Mouse (Mus musculus): ENCODE measurements around the gene Fnip2. TPM values are rescaled to one million over a fixed set of nuclear protein-coding genes. Genes with fewer than 3 reads are reported as not detected.
"Not testable (repeated sequence)": the region's sequence is repeated elsewhere in the genome, so short reads cannot be mapped to it uniquely, and the experiment has no call there.

Fnip2 gene
- polyA plus RNA-seq, 1 experiment from 2014 or later = 6.4 TPM

DNA sequence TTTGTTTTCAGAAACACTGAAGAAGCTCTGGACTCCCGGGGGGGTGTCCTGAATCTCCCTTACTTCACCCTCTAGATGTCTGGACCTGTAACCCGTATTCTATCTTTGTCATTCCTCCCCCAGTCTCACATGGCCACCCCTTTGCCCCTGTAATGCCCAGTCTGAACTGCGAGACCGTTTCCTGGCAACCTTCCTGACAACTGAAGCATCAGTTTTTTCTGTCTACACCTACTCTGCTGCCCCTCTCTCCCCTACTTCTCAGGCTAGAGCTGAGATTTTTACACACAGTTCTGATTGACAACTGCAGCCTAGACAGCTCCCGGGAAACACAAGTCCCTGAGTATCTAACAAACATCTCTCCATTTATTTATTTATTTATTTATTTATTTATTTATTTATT, 9.3 kb upstream of the Fnip2 start:
- no peak overlapping the region for H3K9ac ChIP-seq (replicated peaks)
- no peak overlapping the region for H3K4me3 ChIP-seq (replicated peaks)
- no peaks in the 10 kb centered on the region for H3K36me3 ChIP-seq
- peaks cover 11% of the 10 kb centered on the region for H3K4me1 ChIP-seq (replicated peaks)
- H3K27me3 ChIP-seq = no peaks in the 10 kb centered on the region
- no peak overlapping the region for H3K27ac ChIP-seq
- no peak for ATAC-seq (ENCODE audit: insufficient number of reproducible peaks, insufficient read depth, low FRiP score, low TSS enrichment, low read depth)
- H3K4me2 ChIP-seq = 0 out of 2 replicates have a peak overlapping the region, but pooled peaks have one; percentile 35
- 48% methylated on average over 5 of the region's 5 CpGs for WGBS
- H3K9me3 ChIP-seq = no peaks in the 10 kb centered on the region

DNA sequence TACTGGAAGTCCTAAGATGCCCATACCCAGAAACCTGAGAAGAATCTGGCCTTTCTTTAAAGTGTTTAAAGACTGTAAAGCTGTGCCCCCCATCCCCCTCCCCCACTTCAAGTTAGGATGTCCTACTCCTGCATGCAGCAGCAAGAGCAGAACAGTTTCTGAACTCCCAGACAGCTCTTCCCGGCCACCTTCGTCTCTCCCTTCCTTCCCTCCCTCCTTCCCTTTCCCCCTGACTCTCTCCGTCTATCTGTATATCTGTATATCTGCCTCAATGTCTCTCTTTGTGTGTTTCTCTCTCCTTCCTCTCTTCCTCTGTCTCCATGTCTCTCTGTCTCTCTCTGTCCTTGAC, 8.8 kb upstream of the Fnip2 start:
- Histone ChIP-seq H3K4me3 (replicated peaks) (no peak overlapping the region), H3K27ac (no peak overlapping the region), H3K27me3 (no peaks in the 10 kb centered on the region), H3K9me3 (no peaks in the 10 kb centered on the region), H3K36me3 (no peaks in the 10 kb centered on the region), H3K4me2 (peak overlapping the region; percentile 35), H3K9ac (replicated peaks) (no peak overlapping the region), H3K4me1 (replicated peaks) (peaks cover 11% of the 10 kb centered on the region)
- peak; percentile 28; the same call in 1 of the 2 replicates for ATAC-seq (ENCODE audit: insufficient number of reproducible peaks, insufficient read depth, low FRiP score, low TSS enrichment, low read depth)
- WGBS = 16% methylated on average over 3 of the region's 3 CpGs

DNA sequence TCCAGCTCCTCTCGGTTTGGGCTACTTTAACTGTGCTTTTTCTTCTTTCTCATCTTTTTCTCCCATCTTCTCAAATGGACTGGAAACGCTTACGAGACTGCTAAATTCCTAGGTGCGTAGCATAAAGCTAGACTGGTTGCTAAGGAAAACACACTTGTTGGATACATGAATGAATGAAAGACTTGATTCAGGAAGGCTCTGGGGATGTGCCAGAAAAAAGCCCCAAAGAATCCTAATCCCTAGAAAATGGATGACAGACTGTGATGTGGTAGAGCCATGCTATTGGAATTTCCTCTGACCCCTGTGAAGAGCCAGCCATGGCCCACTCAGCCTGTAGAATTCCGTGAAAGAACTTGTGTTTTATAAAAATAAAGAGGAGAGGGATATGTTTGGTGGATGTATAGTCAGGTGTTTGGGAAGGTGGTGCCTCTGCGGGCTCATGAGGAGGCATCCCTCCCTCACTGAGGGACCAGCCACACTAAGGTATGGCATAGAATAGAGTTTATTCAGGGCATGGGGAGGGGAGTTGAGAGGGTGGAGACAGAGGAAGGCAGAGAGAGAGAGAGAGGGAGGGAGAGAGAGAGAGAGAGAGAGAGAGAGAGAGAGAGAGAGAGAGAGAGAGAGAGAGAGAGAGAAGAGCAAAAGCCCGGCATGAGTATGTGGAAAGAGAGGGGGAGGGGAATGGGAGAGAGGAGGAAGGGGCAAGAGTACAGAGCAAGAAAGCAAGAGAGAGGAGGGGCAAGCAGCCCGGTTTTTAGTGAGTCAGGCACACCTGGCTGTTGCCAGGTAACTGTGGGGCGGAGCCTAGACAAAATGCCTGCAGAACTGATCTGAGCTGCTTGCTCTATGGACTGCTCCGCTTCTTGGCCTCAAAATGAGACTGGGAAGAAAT, 8.2 kb upstream of the Fnip2 start:
- Histone ChIP-seq H3K4me2 (peak overlapping the region; percentile 35), H3K27me3 (no peaks in the 10 kb centered on the region), H3K4me3 (replicated peaks) (no peak overlapping the region), H3K36me3 (no peaks in the 10 kb centered on the region), H3K9ac (replicated peaks) (no peak overlapping the region), H3K27ac (no peak overlapping the region), H3K4me1 (replicated peaks) (peaks cover 11% of the 10 kb centered on the region), H3K9me3 (no peaks in the 10 kb centered on the region)
- 39% methylated on average over 10 of the region's 10 CpGs for WGBS
- ATAC-seq (ENCODE audit: insufficient number of reproducible peaks, insufficient read depth, low FRiP score, low TSS enrichment, low read depth) = peak; percentile 41; the same call in 1 of the 2 replicates

DNA sequence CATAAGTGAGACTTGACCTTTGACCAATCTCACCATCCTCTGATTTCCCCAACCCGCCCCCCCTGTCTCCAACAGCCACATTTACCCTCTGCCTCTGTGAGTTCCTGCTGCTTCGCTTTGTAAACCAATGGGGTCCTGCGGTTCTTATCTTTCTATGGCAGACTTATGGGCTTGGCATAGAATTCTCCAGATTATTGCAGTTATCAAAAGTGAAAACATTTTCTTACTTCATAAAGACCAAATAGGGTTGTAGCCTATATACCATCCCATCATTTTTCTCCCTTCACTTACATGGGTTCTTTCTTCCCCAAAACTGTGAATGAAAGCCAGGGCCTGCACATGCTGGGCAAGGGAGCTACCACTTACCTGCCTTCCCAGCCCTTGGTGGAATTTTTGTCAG, 6.7 kb upstream of the Fnip2 start:
- Histone ChIP-seq H3K36me3 (no peaks in the 10 kb centered on the region), H3K4me1 (replicated peaks) (peaks cover 11% of the 10 kb centered on the region), H3K4me2 (no peak overlapping the region), H3K4me3 (replicated peaks) (no peak overlapping the region), H3K9me3 (no peaks in the 10 kb centered on the region), H3K27me3 (no peaks in the 10 kb centered on the region), H3K27ac (no peak overlapping the region), H3K9ac (replicated peaks) (no peak overlapping the region)
- ATAC-seq (ENCODE audit: insufficient number of reproducible peaks, insufficient read depth, low FRiP score, low TSS enrichment, low read depth) = no peak
- 86% methylated on average over 3 of the region's 3 CpGs for WGBS

DNA sequence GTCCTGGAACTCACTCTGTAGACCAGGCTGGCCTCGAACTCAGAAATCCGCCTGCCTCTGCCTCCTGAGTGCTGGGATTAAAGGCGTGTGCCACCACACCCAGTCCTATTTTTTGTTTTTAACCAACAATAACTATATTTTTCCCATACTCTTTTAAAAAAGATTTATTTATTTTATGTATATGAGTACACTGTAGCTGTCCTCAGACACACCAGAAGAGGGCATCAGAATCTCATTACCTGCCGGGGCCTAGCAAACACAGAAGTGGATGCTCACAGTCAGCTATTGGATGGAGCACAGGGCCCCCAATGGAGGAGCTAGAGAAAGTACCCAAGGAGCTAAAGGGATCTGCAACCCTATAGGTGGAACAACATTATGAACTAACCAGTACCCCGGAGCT, 5.8 kb upstream of the Fnip2 start:
- H3K4me3 ChIP-seq (replicated peaks); H3K27ac ChIP-seq; ATAC-seq (ENCODE audit: insufficient number of reproducible peaks, insufficient read depth, low FRiP score, low TSS enrichment, low read depth); H3K4me2 ChIP-seq; H3K27me3 ChIP-seq; H3K9ac ChIP-seq (replicated peaks); H3K36me3 ChIP-seq; H3K9me3 ChIP-seq: not testable (repeated sequence)
- WGBS = 97% methylated on average over 5 of the region's 5 CpGs
- peaks cover 11% of the 10 kb centered on the region for H3K4me1 ChIP-seq (replicated peaks)

DNA sequence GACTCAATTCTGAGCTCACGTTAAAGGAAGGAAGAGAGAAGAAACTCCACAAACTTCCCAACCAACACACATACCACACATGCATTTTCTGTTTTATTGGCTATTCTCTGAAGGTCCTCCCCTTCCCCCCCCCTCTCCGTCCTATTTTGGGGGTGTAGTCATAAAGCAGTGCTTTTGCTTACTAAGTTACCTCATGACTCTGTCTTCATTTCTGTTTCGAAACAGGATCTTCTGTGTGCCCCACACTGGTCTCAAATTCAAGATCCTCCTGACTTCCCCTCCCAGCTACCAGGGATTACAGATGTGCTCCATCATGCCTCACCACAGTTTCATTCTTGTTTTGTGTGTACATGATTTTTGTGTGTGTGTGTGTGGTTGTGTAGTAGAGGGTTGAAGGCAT, 4.8 kb upstream of the Fnip2 start:
- 62% methylated on average over 3 of the region's 3 CpGs for WGBS
- Histone ChIP-seq H3K9ac (replicated peaks) (no peak overlapping the region), H3K27ac (no peak overlapping the region), H3K4me3 (replicated peaks) (no peak overlapping the region), H3K4me2 (no peak overlapping the region), H3K9me3 (no peaks in the 10 kb centered on the region), H3K27me3 (no peaks in the 10 kb centered on the region), H3K4me1 (replicated peaks) (peaks cover 11% of the 10 kb centered on the region), H3K36me3 (no peaks in the 10 kb centered on the region)
- no peak for ATAC-seq (ENCODE audit: insufficient number of reproducible peaks, insufficient read depth, low FRiP score, low TSS enrichment, low read depth)

DNA sequence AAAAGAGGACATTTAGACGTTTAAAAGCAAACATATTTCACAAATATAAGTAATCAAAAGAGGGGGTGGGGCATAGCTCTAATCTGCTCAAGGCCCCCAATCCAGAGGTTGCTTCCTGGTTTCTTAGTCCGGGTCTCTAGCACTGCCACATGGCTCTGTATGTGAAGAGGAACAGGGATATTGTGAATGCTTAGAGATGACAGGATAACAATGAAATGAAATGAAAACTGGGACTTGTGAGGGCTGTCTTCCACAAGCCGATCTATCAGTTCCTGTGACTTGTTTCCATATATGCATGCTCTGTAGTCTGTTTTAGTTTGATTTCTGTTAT, 1.7 kb upstream of the Fnip2 start:
- Histone ChIP-seq H3K9me3 (no peaks in the 10 kb centered on the region), H3K4me2 (no peak overlapping the region), H3K9ac (replicated peaks) (no peak overlapping the region), H3K4me3 (replicated peaks) (no peak overlapping the region), H3K27ac (no peak overlapping the region), H3K27me3 (no peaks in the 10 kb centered on the region), H3K36me3 (no peaks in the 10 kb centered on the region), H3K4me1 (replicated peaks) (peaks cover 7% of the 10 kb centered on the region)
- no peak for ATAC-seq (ENCODE audit: insufficient number of reproducible peaks, insufficient read depth, low FRiP score, low TSS enrichment, low read depth)
- WGBS = 86% methylated on average over 3 of the region's 3 CpGs

DNA sequence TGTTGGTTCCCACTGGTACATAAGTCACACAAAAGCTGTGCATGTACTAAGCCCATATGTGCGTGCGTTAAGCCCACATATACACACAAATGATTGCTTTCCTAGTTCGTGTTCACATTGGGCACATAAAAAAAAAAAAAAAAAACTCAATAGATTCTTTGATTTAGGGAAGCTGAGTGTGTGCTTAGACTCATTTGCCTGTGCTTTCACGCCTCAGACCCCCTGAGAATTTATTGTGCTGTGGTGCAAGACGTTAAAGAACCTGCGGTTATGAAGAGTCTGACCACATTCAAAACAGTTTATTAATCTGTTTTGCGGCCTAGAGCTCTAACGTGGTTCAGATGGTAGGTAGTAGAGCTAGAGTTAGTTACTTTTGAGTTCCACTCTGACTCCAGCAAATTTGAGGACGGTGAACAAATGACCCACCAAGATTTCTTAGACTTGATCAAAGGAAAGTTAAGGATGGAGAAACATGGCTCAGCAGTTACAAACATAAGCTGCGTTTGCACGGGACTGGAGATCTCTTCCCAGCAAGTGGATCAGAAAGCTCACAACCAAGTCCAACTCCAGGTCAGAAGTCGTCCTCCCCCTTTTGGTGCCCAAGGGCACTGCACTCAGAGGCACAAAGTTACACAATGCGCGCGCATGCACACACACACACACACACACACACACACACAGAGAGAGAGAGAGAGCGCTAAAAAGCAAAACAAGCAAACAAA, 1.2 kb upstream of the Fnip2 start:
- Histone ChIP-seq H3K36me3 (no peaks in the 10 kb centered on the region), H3K27me3 (no peaks in the 10 kb centered on the region), H3K27ac (no peak overlapping the region), H3K9me3 (no peaks in the 10 kb centered on the region), H3K4me2 (peak overlapping the region; percentile 76), H3K9ac (replicated peaks) (no peak overlapping the region), H3K4me1 (replicated peaks) (peaks cover 7% of the 10 kb centered on the region), H3K4me3 (replicated peaks) (peak overlapping the region; percentile 80; the same call in 1 of the 2 replicates)
- ATAC-seq (ENCODE audit: insufficient number of reproducible peaks, insufficient read depth, low FRiP score, low TSS enrichment, low read depth) = no peak
- 76% methylated on average over 16 of the region's 16 CpGs for WGBS

DNA sequence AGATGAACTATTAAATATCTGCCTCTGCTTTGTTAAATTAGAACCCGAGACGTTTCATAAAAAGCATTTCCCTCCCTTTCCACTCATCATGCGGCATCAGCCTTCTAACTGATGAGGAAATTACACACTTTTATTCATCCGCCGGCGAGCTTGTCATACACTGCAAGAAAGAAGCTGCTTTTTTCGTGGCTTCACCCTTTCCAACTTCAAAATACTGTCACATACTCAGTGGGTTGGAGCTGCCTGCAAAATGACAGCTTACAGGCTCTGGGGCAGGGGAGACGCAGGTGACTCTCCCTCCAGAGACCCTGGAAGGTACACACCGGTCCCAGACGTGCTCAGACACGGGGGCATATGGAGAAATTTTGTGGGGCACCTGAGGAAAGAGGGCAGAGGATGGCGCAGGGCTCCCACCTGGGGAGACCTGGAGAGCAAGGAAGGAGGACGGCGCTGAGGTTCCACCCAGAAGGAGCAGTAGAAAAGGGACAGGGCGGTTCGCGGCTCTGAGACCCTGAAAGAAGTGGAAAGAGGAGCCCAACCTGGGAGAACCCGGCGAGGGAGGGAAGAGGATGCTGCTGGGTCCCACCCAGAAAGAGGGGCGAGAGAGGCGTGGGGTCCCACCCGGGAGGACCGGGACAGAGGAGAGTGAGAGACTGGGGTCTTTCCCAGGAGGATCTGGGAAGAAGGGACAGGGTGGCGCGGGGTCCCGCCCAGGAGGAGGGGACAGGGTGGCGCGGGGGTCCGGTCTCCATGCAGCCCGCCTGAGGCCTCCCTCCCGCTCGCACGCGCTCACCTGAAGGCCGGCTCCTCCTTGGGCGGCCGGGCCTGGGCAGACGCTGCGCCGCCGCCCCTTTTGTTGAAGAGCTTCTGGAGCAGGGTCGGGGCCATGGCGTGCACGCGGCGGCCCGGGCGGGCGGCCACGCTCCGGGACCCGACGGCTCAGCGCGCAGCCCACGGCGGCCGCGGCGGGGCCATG, 592 bp downstream of the Fnip2 start:
- Histone ChIP-seq H3K27ac (peak overlapping the region; percentile 74), H3K4me2 (peak overlapping the region; percentile 76), H3K9ac (replicated peaks) (peak overlapping the region; percentile 80), H3K4me1 (replicated peaks) (peaks cover 7% of the 10 kb centered on the region), H3K4me3 (replicated peaks) (peak overlapping the region; percentile 80), H3K36me3 (no peaks in the 10 kb centered on the region), H3K27me3 (no peaks in the 10 kb centered on the region), H3K9me3 (no peaks in the 10 kb centered on the region)
- peak; percentile 77 for ATAC-seq (ENCODE audit: insufficient number of reproducible peaks, insufficient read depth, low FRiP score, low TSS enrichment, low read depth)
- WGBS = 3% methylated on average over 60 of the region's 60 CpGs

DNA sequence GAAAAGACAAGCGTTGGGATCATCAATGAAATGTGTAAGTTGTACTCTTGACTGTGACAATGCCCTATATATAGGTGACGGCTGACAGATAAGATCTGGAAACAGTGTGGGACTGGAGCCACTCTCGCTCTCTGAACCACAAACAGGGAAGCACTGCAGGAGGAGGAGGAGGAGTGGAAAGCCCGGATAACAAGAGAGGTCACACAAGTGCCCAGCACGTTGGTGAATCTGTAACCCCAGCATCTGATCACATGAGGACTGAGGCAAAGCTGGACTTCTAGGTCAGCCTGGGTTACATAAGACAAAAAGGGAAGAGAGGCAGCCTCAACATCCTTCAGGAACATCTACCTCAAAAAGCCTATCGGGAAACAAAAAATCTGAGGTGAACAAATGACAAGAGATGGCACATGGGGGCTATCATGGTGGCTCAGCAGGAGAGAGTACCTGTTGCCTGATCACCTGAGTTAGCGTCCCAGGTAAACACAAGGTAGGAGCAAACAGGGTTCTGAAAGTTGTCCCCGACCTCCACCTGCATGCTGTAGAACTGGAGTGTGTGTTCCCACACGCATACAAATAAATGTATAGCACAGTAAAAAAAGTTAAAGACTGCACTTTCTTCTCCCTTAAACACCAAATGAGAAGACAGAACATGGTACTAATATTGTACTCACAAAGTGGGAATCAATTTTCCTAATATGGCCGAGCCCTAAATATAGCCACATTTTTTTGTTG, 2.6 kb downstream of the Fnip2 start:
- Histone ChIP-seq H3K4me3 (replicated peaks) (no peak overlapping the region), H3K27me3 (no peaks in the 10 kb centered on the region), H3K4me2 (no peak overlapping the region), H3K36me3 (no peaks in the 10 kb centered on the region), H3K4me1 (replicated peaks) (peaks cover 7% of the 10 kb centered on the region), H3K9me3 (no peaks in the 10 kb centered on the region), H3K27ac (no peak overlapping the region), H3K9ac (replicated peaks) (no peak overlapping the region)
- no peak for ATAC-seq (ENCODE audit: insufficient number of reproducible peaks, insufficient read depth, low FRiP score, low TSS enrichment, low read depth)
- WGBS = 86% methylated on average over 10 of the region's 10 CpGs
